Mouse (Mus musculus): ENCODE measurements around the gene Cdc42ep4. TPM values are rescaled to one million over a fixed set of nuclear protein-coding genes. Genes with fewer than 3 reads are reported as not detected.

The Cdc42ep4 gene
- total and polyA plus RNA-seq, 3 experiments, result 2.3 to 8.1 (median 3.4) TPM

DNA sequence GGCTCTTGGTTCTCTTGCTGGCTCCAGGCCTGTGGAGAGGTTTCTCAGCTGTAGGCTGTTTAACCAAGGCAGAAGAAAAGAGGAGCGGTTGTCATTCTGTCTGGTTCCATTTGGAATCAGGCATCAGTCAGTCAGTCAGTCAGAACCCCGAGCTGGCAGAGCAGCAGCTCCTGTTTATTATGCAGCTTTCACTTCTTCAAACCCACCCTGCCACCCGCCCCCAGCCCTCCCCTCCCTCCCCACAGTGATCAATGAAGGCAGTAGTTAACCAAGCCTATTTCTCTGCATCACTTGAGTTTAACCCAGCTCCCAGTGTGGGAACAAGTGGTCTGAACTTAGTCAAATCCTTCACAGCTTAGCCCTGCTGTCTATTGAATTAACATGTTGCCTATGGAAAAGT lies 59.8 kb downstream of the Cdc42ep4 start:
- peak overlapping the region; percentile 37; the same call in 1 of the 2 replicates for H3K27ac ChIP-seq (ENCODE audit: insufficient read depth, low read depth)
- H3K79me2 ChIP-seq (replicated peaks; ENCODE audit: control insufficient read depth, extremely low read depth, insufficient read depth, poor library complexity, severe bottlenecking), result peaks cover 6% of the 10 kb centered on the region
- in situ Hi-C loops (cut with MboI; ENCODE audit: low pct_ligation_motif_present, low pct_unique_long_range_greater_than_20kb, low sequenced_read_pairs) (no loop called here), dilution Hi-C loops (cut with MboI; ENCODE audit: extremely low pct_ligation_motif_present, extremely low pct_unique_long_range_greater_than_20kb, low sequenced_read_pairs) (no loop called here)
- peaks cover 51 to 87% of the 10 kb centered on the region in 2 experiments for H3K36me3 ChIP-seq (replicated peaks in 1 of 2; ENCODE audit: control insufficient read depth in 1 of 2, insufficient read depth in 1 of 2, low read length in 1 of 2)
- H3K9me3 ChIP-seq (replicated peaks; ENCODE audit: low read length), result peaks cover 7% of the 10 kb centered on the region
- H3K4me2 ChIP-seq (ENCODE audit: insufficient read depth, low read depth, poor library complexity, severe bottlenecking), result no peak overlapping the region
- H3K27me3 ChIP-seq (replicated peaks), result no peaks in the 10 kb centered on the region
- TF ChIP-seq KAT2A (IDR thresholded peaks at IDR 0.05; ENCODE audit: insufficient replicate concordance, low read length) (no peak), ZKSCAN1 (IDR thresholded peaks at IDR 0.05; ENCODE audit: borderline replicate concordance, low read depth, low read length) (no peak), MEF2A (IDR thresholded peaks at IDR 0.05; ENCODE audit: borderline replicate concordance, low read depth, low read length) (no peak), CTCF (conservative IDR thresholded peaks at IDR 0.05 in 1 of 2, IDR thresholded peaks at IDR 0.05 in 1 of 2; ENCODE audit: low read depth in 2 of 2, low read length in 2 of 2) (no peak), MAZ (IDR thresholded peaks at IDR 0.05; ENCODE audit: low read depth, low read length) (no peak), IRF4 (IDR thresholded peaks at IDR 0.05; ENCODE audit: low read depth, low read length) (peak; percentile 41; the same call in 1 of the 2 replicates)
- DNase-seq (ENCODE audit: extremely low read depth), result peak; percentile 73
- peaks cover 6 to 47% of the 10 kb centered on the region in 2 experiments for H3K4me1 ChIP-seq (ENCODE audit: control insufficient read depth in 1 of 2, insufficient read depth in 2 of 2)
- H3K4me3 ChIP-seq (replicated peaks in 1 of 3; ENCODE audit: low read depth in 2 of 3, low read length in 2 of 3, poor library complexity in 1 of 3), result no peak overlapping the region
- no peak overlapping the region for H3K9ac ChIP-seq (ENCODE audit: insufficient read depth, low read depth)

DNA sequence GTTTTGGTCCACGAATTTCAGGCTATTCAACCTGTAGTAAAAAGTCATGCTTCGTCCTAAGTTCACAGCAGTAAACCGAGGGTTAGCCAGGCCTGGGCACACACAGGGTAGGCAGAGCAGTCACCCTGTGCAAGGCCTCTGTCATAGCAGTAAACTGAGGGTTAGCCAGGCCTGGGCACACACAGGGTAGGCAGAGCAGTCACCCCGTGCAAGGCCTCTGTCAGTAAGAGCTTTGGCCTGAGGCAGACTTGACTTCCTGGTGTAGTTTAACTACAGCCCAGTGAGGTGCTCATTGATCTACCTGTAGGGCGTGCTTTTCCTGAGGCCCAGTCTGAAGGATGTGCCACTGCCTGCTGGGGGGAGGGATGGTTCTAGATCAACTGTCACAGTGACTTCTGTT lies 60.4 kb downstream of the Cdc42ep4 start:
- Histone ChIP-seq H3K4me2 (ENCODE audit: insufficient read depth, low read depth, poor library complexity, severe bottlenecking) (no peak overlapping the region), H3K27ac (ENCODE audit: insufficient read depth, low read depth) (peak overlapping the region; percentile 37), H3K36me3 (replicated peaks in 1 of 2; ENCODE audit: control insufficient read depth in 1 of 2, insufficient read depth in 1 of 2, low read length in 1 of 2) (peaks cover 51 to 87% of the 10 kb centered on the region in 2 experiments), H3K9me3 (replicated peaks; ENCODE audit: low read length) (peaks cover 5% of the 10 kb centered on the region), H3K79me2 (replicated peaks; ENCODE audit: control insufficient read depth, extremely low read depth, insufficient read depth, poor library complexity, severe bottlenecking) (peaks cover 12% of the 10 kb centered on the region), H3K9ac (ENCODE audit: insufficient read depth, low read depth) (no peak overlapping the region), H3K4me3 (replicated peaks in 1 of 3; ENCODE audit: low read depth in 2 of 3, low read length in 2 of 3, poor library complexity in 1 of 3) (peak overlapping the region in 1 of 3 experiments; percentile 11), H3K27me3 (replicated peaks) (no peaks in the 10 kb centered on the region), H3K4me1 (ENCODE audit: control insufficient read depth in 1 of 2, insufficient read depth in 2 of 2) (peaks cover 8 to 52% of the 10 kb centered on the region in 2 experiments)
- DNase-seq (ENCODE audit: extremely low read depth), result no peak
- TF ChIP-seq CHD1 (IDR thresholded peaks at IDR 0.05; ENCODE audit: low read depth, low read length), result no peak
- no peak for TF ChIP-seq JUND (conservative IDR thresholded peaks at IDR 0.05; ENCODE audit: low read depth, low read length)
- no peak for TF ChIP-seq NRF1 (IDR thresholded peaks at IDR 0.05; ENCODE audit: low read depth, low read length)
- TF ChIP-seq ZKSCAN1 (IDR thresholded peaks at IDR 0.05; ENCODE audit: borderline replicate concordance, low read depth, low read length), result no peak
- no peak for TF ChIP-seq UBTF (IDR thresholded peaks at IDR 0.05; ENCODE audit: low read depth, low read length)
- TF ChIP-seq NELFE (IDR thresholded peaks at IDR 0.05; ENCODE audit: low read depth, low read length), result no peak
- no peak for TF ChIP-seq MEF2A (IDR thresholded peaks at IDR 0.05; ENCODE audit: borderline replicate concordance, low read depth, low read length)
- TF ChIP-seq MYC (IDR thresholded peaks at IDR 0.05; ENCODE audit: low read depth, low read length), result no peak
- TF ChIP-seq KAT2A (IDR thresholded peaks at IDR 0.05; ENCODE audit: insufficient replicate concordance, low read length), result no peak
- TF ChIP-seq CHD2 (IDR thresholded peaks at IDR 0.05; ENCODE audit: low read length), result no peak
- no peak for TF ChIP-seq POLR2AphosphoS2 (IDR thresholded peaks at IDR 0.05; ENCODE audit: low read depth, low read length)
- TF ChIP-seq MAX (IDR thresholded peaks at IDR 0.05; ENCODE audit: low read length), result no peak; the same call in 1 of the 2 replicates
- TF ChIP-seq IRF4 (IDR thresholded peaks at IDR 0.05; ENCODE audit: low read depth, low read length), result no peak
- no peak for TF ChIP-seq ZMIZ1 (IDR thresholded peaks at IDR 0.05; ENCODE audit: low read depth, low read length)
- no peak for TF ChIP-seq ELF1 (IDR thresholded peaks at IDR 0.05; ENCODE audit: low read depth, low read length)
- no peak for TF ChIP-seq GABPA (IDR thresholded peaks at IDR 0.05; ENCODE audit: insufficient replicate concordance, low read depth, low read length)
- no peak for TF ChIP-seq USF2 (conservative IDR thresholded peaks at IDR 0.05; ENCODE audit: low read depth, low read length)
- TF ChIP-seq EP300 (IDR thresholded peaks at IDR 0.05; ENCODE audit: low read length), result no peak
- dilution Hi-C loops (cut with MboI; ENCODE audit: extremely low pct_ligation_motif_present, extremely low pct_unique_long_range_greater_than_20kb, low sequenced_read_pairs), result no loop called here
- in situ Hi-C loops (cut with MboI; ENCODE audit: low pct_ligation_motif_present, low pct_unique_long_range_greater_than_20kb, low sequenced_read_pairs), result no loop called here
